14 mouse cellular contexts compared by ENCODE assay signal in genomic region chr17:72926994-72927393, GRCm38 (mm10). TPM values are rescaled to one million over a fixed set of nuclear protein-coding genes. Genes with fewer than 3 reads are reported as not detected.
DNase-seq lines count a peak whose midpoint lies in the region; ATAC-seq lines count a peak whose summit lies in the region.
"Had no signal": no experiment of that assay in that cellular context is flagged by ENCODE, and none has a peak within 500 bp of the region (broad histone marks: within the 10 kb centered on the region; RNA-seq: fewer than 3 reads in every experiment).

No protein-coding gene starts in this region.

- no peak for DNase-seq in heart, postnatal 36 days
- DNase-seq in kidney, postnatal 10 days, result peak; percentile 34
- DNase-seq in kidney, adult 8-10 months, result no peak
- DNase-seq in thymus, postnatal 25 days, result peak; percentile 20
- DNase-seq in thymus, postnatal 4 days, result no peak
- no peak for DNase-seq in frontal cortex, postnatal 25 days (ENCODE audit: low spot score in 2 of 2)
- DNase-seq in urinary bladder, adult 18-20 months (ENCODE audit: low spot score in 2 of 2), result no peak
- DNase-seq: adrenal gland, postnatal 10 days; embryo, embryonic 11 days; kidney, postnatal 4 days; midbrain, embryonic 14.5 days had no signal

- no peak overlapping the region for H3K4me2 ChIP-seq in heart, embryonic 12.5 days
- H3K4me2 ChIP-seq: liver, embryonic 15.5 days had no signal

- H3K9me3 ChIP-seq in heart, embryonic 12.5 days (replicated peaks), result no peaks in the 10 kb centered on the region
- H3K9me3 ChIP-seq: liver, embryonic 15.5 days had no signal

- peaks cover 84% of the 10 kb centered on the region for H3K36me3 ChIP-seq in heart, embryonic 12.5 days
- H3K36me3 ChIP-seq: liver, embryonic 15.5 days had no signal

- 75% methylated on average over 8 of the region's 8 CpGs for whole genome bisulfite sequencing in heart, embryonic 12.5 days

- no peak overlapping the region for H3K9ac ChIP-seq in heart, embryonic 12.5 days
- H3K9ac ChIP-seq: liver, embryonic 15.5 days had no signal

- peaks cover 65% of the 10 kb centered on the region for H3K4me1 ChIP-seq in heart, embryonic 12.5 days (replicated peaks)

- intact Hi-C loops in heart, postnatal 36 days (cut with DNase I), result no loop called here

- peak overlapping the region; percentile 61; the same call in 1 of the 2 replicates for H3K27ac ChIP-seq in heart, embryonic 12.5 days (ENCODE audit: poor library complexity, severe bottlenecking)
- H3K27ac ChIP-seq: liver, embryonic 15.5 days had no signal

- no peak for ATAC-seq in heart, embryonic 12.5 days (ENCODE audit: insufficient number of reproducible peaks, low FRiP score)
- ATAC-seq: Patski had no signal

- H3K4me3 ChIP-seq in heart, embryonic 12.5 days, result no peak overlapping the region
- H3K4me3 ChIP-seq: liver, embryonic 15.5 days had no signal

- H3K27me3 ChIP-seq in heart, embryonic 12.5 days (replicated peaks), result no peaks in the 10 kb centered on the region
- H3K27me3 ChIP-seq: liver, embryonic 15.5 days; Patski had no signal

RNA-seq across cellular contexts. Expression of gene Lbh, which starts 8.9 kb away (rescaled TPM):
- polyA plus RNA-seq in heart, embryonic 12.5 days (2016; fragmentation: Nextera tagmentation; extraction: Ambion mirVana), result 22.6 and 23.7 TPM in 2 replicates
- total RNA-seq in heart, postnatal 36 days (2021), result 100 to 1,000 TPM; 339 to 436 TPM

Comparison
In these comparisons a context has a peak if more than half of its experiments do, and no peak if none do; other contexts are left out.
1. DNase-seq: peak in kidney, postnatal 10 days (single experiment) and thymus, postnatal 25 days (single experiment); none in heart, postnatal 36 days (0 of 2), kidney, adult 8-10 months (0 of 2), thymus, postnatal 4 days (single experiment), frontal cortex, postnatal 25 days (0 of 2) and urinary bladder, adult 18-20 months (0 of 2).